Mouse (Mus musculus): ENCODE measurements around the gene Fuz. TPM values are rescaled to one million over a fixed set of nuclear protein-coding genes. Genes with fewer than 3 reads are reported as not detected.

The Fuz gene
- polyA plus RNA-seq, 1 experiment from 2014 or later, result 18.7 TPM

GRCm38 (mm10) chr7:44857905-44858304 lies 38.0 kb upstream of the Fuz start:
- Histone ChIP-seq H3K4me2 (ENCODE audit: low read depth) (peak overlapping the region; percentile 73), H3K27ac (ENCODE audit: low read depth, low read length) (no peak overlapping the region), H3K27me3 (ENCODE audit: control insufficient read depth, insufficient read depth, low read length) (no peaks in the 10 kb centered on the region), H3K4me3 (ENCODE audit: low read depth, low read length) (peak overlapping the region; percentile 70), H3K36me3 (ENCODE audit: control insufficient read depth, insufficient read depth, low read length) (peaks cover 11% of the 10 kb centered on the region), H3K9me3 (ENCODE audit: control insufficient read depth, low read length) (no peaks in the 10 kb centered on the region), H3K9ac (ENCODE audit: low read length) (peak overlapping the region; percentile 76), H3K4me1 (ENCODE audit: control insufficient read depth, insufficient read depth, low read length) (peaks cover 28% of the 10 kb centered on the region)
- DNase-seq (ENCODE audit: low spot score) (no peak), ATAC-seq (ENCODE audit: insufficient read depth, low FRiP score, low TSS enrichment) (no peak)
- 27% methylated on average over 8 of the region's 8 CpGs for WGBS

DNA sequence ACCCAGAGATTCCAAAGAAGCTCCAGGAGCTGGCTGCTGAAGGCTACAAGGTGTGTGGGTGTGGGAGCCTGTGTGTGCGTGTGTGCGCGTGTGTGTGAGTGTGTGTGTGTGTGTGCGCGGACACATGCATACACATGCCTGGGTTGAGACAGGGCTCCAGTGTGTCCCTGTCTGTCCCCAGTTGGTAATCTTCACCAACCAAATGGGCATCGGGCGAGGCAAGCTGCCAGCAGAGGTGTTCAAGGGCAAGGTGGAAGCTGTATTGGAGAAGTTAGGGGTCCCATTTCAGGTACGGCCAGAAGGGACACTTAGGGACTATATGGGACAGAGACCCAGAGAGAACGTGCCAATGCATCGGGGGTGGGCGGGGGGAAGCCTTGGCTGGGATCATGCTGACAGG lies 36.0 kb upstream of the Fuz start:
- no peak overlapping the region for H3K4me3 ChIP-seq (ENCODE audit: low read depth, low read length)
- H3K36me3 ChIP-seq (ENCODE audit: control insufficient read depth, insufficient read depth, low read length), result peaks cover 24% of the 10 kb centered on the region
- ATAC-seq (ENCODE audit: insufficient read depth, low FRiP score, low TSS enrichment), result no peak
- no peak overlapping the region for H3K9ac ChIP-seq (ENCODE audit: low read length)
- no peaks in the 10 kb centered on the region for H3K9me3 ChIP-seq (ENCODE audit: control insufficient read depth, low read length)
- DNase-seq (ENCODE audit: low spot score), result no peak
- 96% methylated on average over 11 of the region's 11 CpGs for WGBS
- H3K4me2 ChIP-seq (ENCODE audit: low read depth), result no peak overlapping the region
- H3K4me1 ChIP-seq (ENCODE audit: control insufficient read depth, insufficient read depth, low read length), result peaks cover 17% of the 10 kb centered on the region
- H3K27ac ChIP-seq (ENCODE audit: low read depth, low read length), result no peak overlapping the region
- no peaks in the 10 kb centered on the region for H3K27me3 ChIP-seq (ENCODE audit: control insufficient read depth, insufficient read depth, low read length)

- WGBS, result 64% methylated on average over 22 of the region's 22 CpGs
- Histone ChIP-seq H3K4me2 (ENCODE audit: low read depth) (no peak overlapping the region), H3K27me3 (ENCODE audit: control insufficient read depth, insufficient read depth, low read length) (no peaks in the 10 kb centered on the region), H3K4me3 (ENCODE audit: low read depth, low read length) (no peak overlapping the region), H3K4me1 (ENCODE audit: control insufficient read depth, insufficient read depth, low read length) (peaks cover 16% of the 10 kb centered on the region; the same call in 1 of the 2 replicates), H3K9me3 (ENCODE audit: control insufficient read depth, low read length) (no peaks in the 10 kb centered on the region), H3K36me3 (ENCODE audit: control insufficient read depth, insufficient read depth, low read length) (peaks cover 26% of the 10 kb centered on the region), H3K27ac (ENCODE audit: low read depth, low read length) (no peak overlapping the region), H3K9ac (ENCODE audit: low read length) (no peak overlapping the region)
- ATAC-seq (ENCODE audit: insufficient read depth, low FRiP score, low TSS enrichment) (no peak), DNase-seq (ENCODE audit: low spot score) (peak; percentile 80)
Observed at GRCm38 (mm10) chr7:44860576-44861428, 35.1 kb upstream of the Fuz start.

GRCm38 (mm10) chr7:44861429-44861816 lies 34.5 kb upstream of the Fuz start:
- DNase-seq (ENCODE audit: low spot score), result no peak

GRCm38 (mm10) chr7:44862434-44862833 lies 33.4 kb upstream of the Fuz start:
- Histone ChIP-seq H3K36me3 (ENCODE audit: control insufficient read depth, insufficient read depth, low read length) (peaks cover 28% of the 10 kb centered on the region), H3K27ac (ENCODE audit: low read depth, low read length) (no peak overlapping the region), H3K4me2 (ENCODE audit: low read depth) (no peak overlapping the region), H3K4me1 (ENCODE audit: control insufficient read depth, insufficient read depth, low read length) (peaks cover 24% of the 10 kb centered on the region), H3K4me3 (ENCODE audit: low read depth, low read length) (no peak overlapping the region), H3K27me3 (ENCODE audit: control insufficient read depth, insufficient read depth, low read length) (no peaks in the 10 kb centered on the region), H3K9ac (ENCODE audit: low read length) (no peak overlapping the region; the same call in 1 of the 2 replicates), H3K9me3 (ENCODE audit: control insufficient read depth, low read length) (no peaks in the 10 kb centered on the region)
- DNase-seq (ENCODE audit: low spot score), result no peak
- 94% methylated on average over 8 of the region's 8 CpGs for WGBS
- ATAC-seq (ENCODE audit: insufficient read depth, low FRiP score, low TSS enrichment), result no peak

More at GRCm38 (mm10) chr7:44861429-44861816, 34.5 kb upstream of the Fuz start:
- H3K4me2 ChIP-seq (ENCODE audit: low read depth), result no peak overlapping the region
- H3K36me3 ChIP-seq (ENCODE audit: control insufficient read depth, insufficient read depth, low read length), result peaks cover 28% of the 10 kb centered on the region
- H3K27ac ChIP-seq (ENCODE audit: low read depth, low read length), result no peak overlapping the region
- H3K9ac ChIP-seq (ENCODE audit: low read length), result no peak overlapping the region
- no peaks in the 10 kb centered on the region for H3K27me3 ChIP-seq (ENCODE audit: control insufficient read depth, insufficient read depth, low read length)
- no peak overlapping the region for H3K4me3 ChIP-seq (ENCODE audit: low read depth, low read length)
- peaks cover 18% of the 10 kb centered on the region for H3K4me1 ChIP-seq (ENCODE audit: control insufficient read depth, insufficient read depth, low read length)
- no peak for ATAC-seq (ENCODE audit: insufficient read depth, low FRiP score, low TSS enrichment)
- 84% methylated on average over 14 of the region's 14 CpGs for WGBS
- H3K9me3 ChIP-seq (ENCODE audit: control insufficient read depth, low read length), result no peaks in the 10 kb centered on the region

GRCm38 (mm10) chr7:44863210-44863609 lies 32.7 kb upstream of the Fuz start:
- DNase-seq (ENCODE audit: low spot score) (no peak), ATAC-seq (ENCODE audit: insufficient read depth, low FRiP score, low TSS enrichment) (no peak)
- H3K27me3 ChIP-seq (ENCODE audit: control insufficient read depth, insufficient read depth, low read length), result no peaks in the 10 kb centered on the region
- no peaks in the 10 kb centered on the region for H3K9me3 ChIP-seq (ENCODE audit: control insufficient read depth, low read length)
- H3K27ac ChIP-seq (ENCODE audit: low read depth, low read length), result no peak overlapping the region
- no peak overlapping the region for H3K4me3 ChIP-seq (ENCODE audit: low read depth, low read length)
- H3K36me3 ChIP-seq (ENCODE audit: control insufficient read depth, insufficient read depth, low read length), result peaks cover 28% of the 10 kb centered on the region
- H3K4me2 ChIP-seq (ENCODE audit: low read depth), result no peak overlapping the region
- no peak overlapping the region for H3K9ac ChIP-seq (ENCODE audit: low read length)
- peaks cover 24% of the 10 kb centered on the region for H3K4me1 ChIP-seq (ENCODE audit: control insufficient read depth, insufficient read depth, low read length)
- 88% methylated on average over 14 of the region's 14 CpGs for WGBS

- H3K9me3 ChIP-seq (ENCODE audit: control insufficient read depth, low read length), result no peaks in the 10 kb centered on the region
- no peak overlapping the region for H3K9ac ChIP-seq (ENCODE audit: low read length)
- WGBS, result 88% methylated on average over 11 of the region's 11 CpGs
- no peak overlapping the region for H3K4me2 ChIP-seq (ENCODE audit: low read depth)
- peaks cover 24% of the 10 kb centered on the region for H3K4me1 ChIP-seq (ENCODE audit: control insufficient read depth, insufficient read depth, low read length)
- H3K27ac ChIP-seq (ENCODE audit: low read depth, low read length), result no peak overlapping the region
- peaks cover 28% of the 10 kb centered on the region for H3K36me3 ChIP-seq (ENCODE audit: control insufficient read depth, insufficient read depth, low read length)
- ATAC-seq (ENCODE audit: insufficient read depth, low FRiP score, low TSS enrichment) (no peak), DNase-seq (ENCODE audit: low spot score) (no peak)
- H3K4me3 ChIP-seq (ENCODE audit: low read depth, low read length), result no peak overlapping the region
- H3K27me3 ChIP-seq (ENCODE audit: control insufficient read depth, insufficient read depth, low read length), result no peaks in the 10 kb centered on the region
Observed at GRCm38 (mm10) chr7:44863982-44864494, 31.8 kb upstream of the Fuz start.

DNA sequence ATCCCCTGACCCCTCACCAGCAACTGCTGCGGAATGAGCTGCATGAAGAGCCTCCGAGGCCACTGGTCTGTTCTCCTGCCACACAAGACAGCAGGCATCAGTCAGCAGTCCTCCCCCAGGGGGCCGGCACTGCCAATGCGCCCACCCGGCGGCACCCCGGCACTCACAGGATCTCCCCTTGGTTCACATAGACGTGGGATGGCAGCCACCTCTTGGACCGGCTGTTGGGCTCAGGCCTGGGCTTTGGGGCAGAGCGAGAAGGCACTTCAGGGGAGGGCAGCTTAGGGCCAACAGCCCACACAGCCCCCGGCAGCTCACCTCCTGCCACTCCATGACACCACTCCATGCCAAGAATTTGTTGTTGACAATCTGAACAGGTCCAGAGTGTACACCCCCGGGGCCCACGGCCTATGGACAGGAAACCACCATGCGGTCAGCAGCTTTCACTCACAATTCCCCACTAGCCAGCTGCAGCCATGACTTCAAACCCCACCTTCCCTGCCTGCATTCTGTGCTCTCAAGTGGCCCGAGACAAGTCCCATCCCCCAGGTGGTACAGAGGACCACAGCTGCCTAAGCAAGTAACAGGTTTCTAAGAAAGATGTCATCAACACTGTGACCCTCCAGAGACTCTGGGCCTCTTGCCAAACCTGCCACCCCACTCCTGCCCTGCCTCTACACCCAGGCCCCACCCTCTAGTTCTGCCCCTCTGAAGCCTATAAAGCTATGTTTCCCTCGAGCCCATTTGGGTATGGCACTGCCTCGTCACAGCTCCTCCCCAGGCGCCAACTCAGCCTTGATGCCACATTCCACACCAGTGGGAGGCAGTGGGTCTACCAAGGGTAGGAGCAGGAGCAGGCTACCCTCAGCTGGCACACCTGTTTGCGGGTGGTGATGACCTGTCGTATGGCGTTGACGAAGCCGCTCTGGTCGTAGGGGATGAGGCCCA lies 31.0 kb upstream of the Fuz start:
- no peaks in the 10 kb centered on the region for H3K9me3 ChIP-seq (ENCODE audit: control insufficient read depth, low read length)
- H3K9ac ChIP-seq (ENCODE audit: low read length), result no peak overlapping the region
- peaks cover 28% of the 10 kb centered on the region for H3K36me3 ChIP-seq (ENCODE audit: control insufficient read depth, insufficient read depth, low read length)
- no peak for DNase-seq (ENCODE audit: low spot score)
- WGBS, result 91% methylated on average over 24 of the region's 24 CpGs
- ATAC-seq (ENCODE audit: insufficient read depth, low FRiP score, low TSS enrichment), result no peak
- H3K4me2 ChIP-seq (ENCODE audit: low read depth), result no peak overlapping the region
- peaks cover 24% of the 10 kb centered on the region for H3K4me1 ChIP-seq (ENCODE audit: control insufficient read depth, insufficient read depth, low read length)
- no peak overlapping the region for H3K4me3 ChIP-seq (ENCODE audit: low read depth, low read length)
- no peaks in the 10 kb centered on the region for H3K27me3 ChIP-seq (ENCODE audit: control insufficient read depth, insufficient read depth, low read length)
- no peak overlapping the region for H3K27ac ChIP-seq (ENCODE audit: low read depth, low read length)
